Mouse (Mus musculus) heart, postnatal 0 days (tissue): ENCODE data around the gene Prr27.

Source experiments
- CTCF ChIP-seq: IDR thresholded peaks from 2 replicates; pipeline ENCODE4 v1.5.1; 2016; ENCODE audit warnings: antibody characterized with exemption, control low read depth, low read depth
- EP300 ChIP-seq: IDR thresholded peaks from 2 replicates; pipeline ENCODE4 v1.6.1; 2016; ENCODE audit warnings: antibody characterized with exemption, low read depth

DNA sequence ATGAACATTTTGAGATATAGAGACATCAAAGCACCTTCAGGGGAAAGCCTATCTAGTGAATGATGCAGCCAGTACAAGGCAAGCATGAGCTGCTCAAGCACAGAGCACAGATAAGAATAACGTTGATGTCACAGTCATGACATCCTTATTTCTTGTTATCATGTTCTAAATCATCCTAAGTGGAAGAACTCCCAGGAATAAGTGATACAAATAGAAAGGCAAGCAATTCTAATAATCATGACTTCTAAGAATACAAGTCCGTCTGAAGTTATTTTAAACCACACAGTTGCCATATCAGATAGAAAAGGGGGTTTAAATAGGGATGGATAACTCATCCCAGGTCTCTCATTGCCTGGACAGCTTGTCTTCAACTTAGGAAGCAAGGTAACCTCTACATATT lies 17.7 kb upstream of the Prr27 start, which contains the start of gene Csn1s2b:
- TF ChIP-seq CTCF, result no peak
- no peak for TF ChIP-seq EP300
